Mouse (Mus musculus) lung, embryonic 14.5 days (tissue): ENCODE measurements at regions not wholly inside any gene's neighbourhood (a gene's known extent, or its start where the extent isn't known, plus 50 kb on each side); places are given as distances from the start of the nearest gene placed in this dataset.

Experiments used
- ATAC-seq: fragments of 200-750 bp; cut with Nextera tagmentation; 2 replicates; pipeline ENCODE4 v1.8.0; 2017; ENCODE audit warnings: mild to moderate bottlenecking, moderate TSS enrichment, moderate library complexity; ENCODE audit not compliant: insufficient read depth
- DNase-seq: peaks from one replicate; pipeline ENCODE4 v3.0.0-alpha.2; 2015
- H3K27ac ChIP-seq: fragments of 300-500 bp; sonication (generic); 2 replicates; pipeline ENCODE4 v1.5.1; 2014; ENCODE audit warnings: low read depth, mild to moderate bottlenecking, moderate library complexity
- H3K27me3 ChIP-seq: fragments of 300-500 bp; sonication (generic); 2 replicates; pipeline ENCODE4 v1.6.1; 2014; ENCODE audit warnings: low read length, control low read depth; ENCODE audit not compliant: insufficient read depth
- H3K36me3 ChIP-seq: fragments of 300-500 bp; sonication (generic); 2 replicates; pipeline ENCODE4 v1.6.1; 2014; ENCODE audit warnings: control low read depth; ENCODE audit not compliant: insufficient read depth
- H3K4me1 ChIP-seq: fragments of 300-500 bp; sonication (generic); 2 replicates; pipeline ENCODE4 v1.6.1; 2014; ENCODE audit warnings: antibody characterized with exemption, control low read depth; ENCODE audit not compliant: insufficient read depth
- H3K4me2 ChIP-seq: fragments of 300-500 bp; sonication (generic); 2 replicates; pipeline ENCODE4 v1.6.1; 2014; ENCODE audit warnings: mild to moderate bottlenecking
- H3K4me3 ChIP-seq: fragments of 300-500 bp; sonication (generic); 2 replicates; pipeline ENCODE4 v1.5.1; 2014; ENCODE audit warnings: low read depth, low read length
- H3K9ac ChIP-seq: fragments of 300-500 bp; sonication (generic); 2 replicates; pipeline ENCODE4 v1.6.1; 2014
- H3K9me3 ChIP-seq: fragments of 300-500 bp; sonication (generic); 2 replicates; pipeline ENCODE4 v1.6.1; 2016; ENCODE audit warnings: low read depth, low read length, control low read depth
- CTCF ChIP-seq: IDR thresholded peaks from 2 replicates; pipeline ENCODE4 v1.5.1; 2016; ENCODE audit warnings: antibody characterized with exemption, low read depth
- WGBS: fragments of 180-500 bp; shearing (Covaris S2); extraction: QIAGEN DNeasy Blood & Tissue Kit; methylation state at CpG from one replicate; pipeline ENCODE4 v1.1.7; 2014; 5-methylcytosine and 5-hydroxymethylcytosine counted together

DNA sequence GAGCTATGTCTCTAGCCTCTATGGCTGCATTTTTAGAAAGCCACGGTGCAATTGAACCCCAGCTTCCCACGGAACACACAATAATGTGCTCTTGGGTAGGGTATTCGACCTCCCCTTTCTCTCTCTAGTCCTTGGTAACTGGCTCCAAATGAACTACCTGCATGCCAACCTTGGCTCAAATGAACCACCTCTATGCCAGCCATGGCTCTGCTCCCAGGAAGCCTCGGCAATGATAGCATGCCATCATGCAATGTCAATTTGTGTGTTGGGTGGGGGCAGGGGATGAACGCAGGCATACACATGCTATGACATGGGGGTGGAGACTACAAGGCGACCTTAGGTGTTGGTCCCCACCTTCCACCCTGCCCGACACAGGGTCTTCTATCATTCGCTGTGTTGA, 170.5 kb upstream of the Gli2 start:
- Histone ChIP-seq H3K9ac (no peak overlapping the region), H3K4me3 (no peak overlapping the region), H3K27me3 (no peaks in the 10 kb centered on the region), H3K4me2 (no peak overlapping the region), H3K9me3 (no peaks in the 10 kb centered on the region), H3K4me1 (no peaks in the 10 kb centered on the region), H3K36me3 (no peaks in the 10 kb centered on the region), H3K27ac (no peak overlapping the region)
- no peak for TF ChIP-seq CTCF
- no peak for ATAC-seq
- DNase-seq = no peak
- 81% methylated on average over 8 of the region's 8 CpGs for WGBS

GRCm38 (mm10) chr1:119221901-119222300, 168.5 kb upstream of the Gli2 start:
- TF ChIP-seq CTCF = no peak
- no peak for DNase-seq
- Histone ChIP-seq H3K4me1 (no peaks in the 10 kb centered on the region), H3K4me2 (no peak overlapping the region), H3K9me3 (no peaks in the 10 kb centered on the region), H3K9ac (no peak overlapping the region), H3K27ac (no peak overlapping the region), H3K36me3 (no peaks in the 10 kb centered on the region), H3K27me3 (no peaks in the 10 kb centered on the region), H3K4me3 (no peak overlapping the region)
- no peak for ATAC-seq
- 82% methylated on average over 6 of the region's 6 CpGs for WGBS

DNA sequence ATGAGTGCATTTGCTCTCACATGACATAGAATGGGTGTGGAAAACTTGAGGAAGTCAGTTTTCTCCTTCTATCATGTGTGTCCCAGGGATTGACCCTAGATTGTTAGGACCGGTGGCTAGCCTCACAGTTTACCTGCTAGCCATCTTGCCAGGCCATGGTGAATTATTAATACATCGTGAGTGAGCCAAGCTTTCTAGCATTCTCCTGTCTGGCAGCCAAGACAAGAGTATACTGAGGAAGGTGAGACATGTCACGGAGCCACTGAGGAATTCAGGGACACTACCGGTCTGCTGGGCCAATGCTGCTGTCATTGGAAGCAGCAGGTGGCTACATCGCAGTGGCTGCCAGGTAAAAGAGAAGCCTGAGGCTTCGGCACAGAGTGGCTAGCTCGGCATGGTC, 167.6 kb upstream of the Gli2 start:
- 73% methylated on average over 7 of the region's 7 CpGs for WGBS
- H3K4me1 ChIP-seq = no peaks in the 10 kb centered on the region
- no peak overlapping the region for H3K27ac ChIP-seq
- no peak overlapping the region for H3K4me3 ChIP-seq
- no peaks in the 10 kb centered on the region for H3K9me3 ChIP-seq
- H3K4me2 ChIP-seq = no peak overlapping the region
- no peak overlapping the region for H3K9ac ChIP-seq
- H3K36me3 ChIP-seq = no peaks in the 10 kb centered on the region
- no peak for DNase-seq
- no peak for TF ChIP-seq CTCF
- no peak for ATAC-seq
- no peaks in the 10 kb centered on the region for H3K27me3 ChIP-seq

GRCm38 (mm10) chr1:119219817-119220216, 166.4 kb upstream of the Gli2 start:
- no peaks in the 10 kb centered on the region for H3K9me3 ChIP-seq
- no peak for TF ChIP-seq CTCF
- no peak overlapping the region for H3K9ac ChIP-seq
- no peaks in the 10 kb centered on the region for H3K36me3 ChIP-seq
- DNase-seq = peak; percentile 9
- no peak overlapping the region for H3K4me2 ChIP-seq
- WGBS = 57% methylated on average over 10 of the region's 10 CpGs
- no peak for ATAC-seq
- H3K4me3 ChIP-seq = no peak overlapping the region
- no peak overlapping the region for H3K27ac ChIP-seq
- no peaks in the 10 kb centered on the region for H3K4me1 ChIP-seq
- no peaks in the 10 kb centered on the region for H3K27me3 ChIP-seq

GRCm38 (mm10) chr1:119217387-119217786, 164.0 kb upstream of the Gli2 start:
- no peak overlapping the region for H3K4me3 ChIP-seq
- no peak for TF ChIP-seq CTCF
- H3K36me3 ChIP-seq = no peaks in the 10 kb centered on the region
- no peaks in the 10 kb centered on the region for H3K27me3 ChIP-seq
- no peak overlapping the region for H3K27ac ChIP-seq
- ATAC-seq = no peak
- no peak for DNase-seq
- no peaks in the 10 kb centered on the region for H3K4me1 ChIP-seq
- 23% methylated on average over 4 of the region's 4 CpGs for WGBS
- H3K9ac ChIP-seq = no peak overlapping the region
- no peak overlapping the region for H3K4me2 ChIP-seq
- no peaks in the 10 kb centered on the region for H3K9me3 ChIP-seq

DNA sequence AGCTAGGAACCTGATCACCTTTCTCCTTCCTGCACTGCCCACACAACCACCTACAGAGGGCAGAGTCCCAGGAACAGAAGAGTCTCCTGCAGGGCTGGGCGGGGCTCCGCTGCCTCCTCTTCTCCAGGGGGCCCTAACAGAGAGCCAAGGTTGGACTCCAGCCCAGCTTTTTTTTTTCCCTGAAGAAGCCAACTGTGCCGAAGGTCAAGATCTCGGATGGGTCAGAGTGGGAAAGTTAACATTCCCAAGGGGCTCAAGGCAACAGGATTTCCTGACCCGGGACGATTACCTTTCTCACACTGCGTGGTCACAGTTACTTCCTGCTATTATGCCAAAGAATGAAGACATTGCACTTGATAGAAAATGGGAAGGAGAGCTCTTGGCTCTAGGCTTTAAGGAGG, 156.2 kb upstream of the Gli2 start:
- DNase-seq (peak; percentile 68), ATAC-seq (peak; percentile 41; the same call in 1 of the 2 replicates)
- no peak overlapping the region for H3K9ac ChIP-seq
- H3K4me1 ChIP-seq = no peaks in the 10 kb centered on the region
- no peak overlapping the region for H3K4me3 ChIP-seq
- H3K27ac ChIP-seq = no peak overlapping the region
- no peak overlapping the region for H3K4me2 ChIP-seq
- no peaks in the 10 kb centered on the region for H3K36me3 ChIP-seq
- WGBS = 37% methylated on average over 7 of the region's 7 CpGs
- H3K9me3 ChIP-seq = no peaks in the 10 kb centered on the region
- TF ChIP-seq CTCF = peak; percentile 38
- H3K27me3 ChIP-seq = no peaks in the 10 kb centered on the region

DNA sequence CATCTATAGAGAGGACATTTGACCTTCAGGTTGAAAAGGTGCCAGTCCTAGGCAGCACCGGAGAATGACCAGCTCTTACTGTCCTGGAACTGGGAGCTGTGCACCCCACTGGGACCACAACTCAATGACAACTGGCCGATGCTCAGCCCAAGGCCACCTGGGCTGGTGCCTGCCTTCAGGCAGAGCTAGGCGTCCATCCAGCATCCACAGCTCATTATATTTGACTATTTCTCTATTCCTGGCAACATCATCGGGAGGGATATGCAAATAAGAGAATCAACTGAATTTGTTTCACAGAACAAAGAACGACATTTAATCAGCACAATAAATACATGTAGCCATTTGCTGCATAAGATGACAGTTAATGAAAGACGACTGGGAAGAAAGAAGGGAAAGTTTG, 149.0 kb upstream of the Gli2 start:
- no peak overlapping the region for H3K4me3 ChIP-seq
- no peaks in the 10 kb centered on the region for H3K27me3 ChIP-seq
- 72% methylated on average over 6 of the region's 6 CpGs for WGBS
- TF ChIP-seq CTCF = no peak
- H3K27ac ChIP-seq = no peak overlapping the region
- H3K9me3 ChIP-seq = no peaks in the 10 kb centered on the region
- no peaks in the 10 kb centered on the region for H3K4me1 ChIP-seq
- H3K9ac ChIP-seq = no peak overlapping the region
- H3K36me3 ChIP-seq = no peaks in the 10 kb centered on the region
- DNase-seq = no peak
- no peak overlapping the region for H3K4me2 ChIP-seq
- no peak for ATAC-seq

DNA sequence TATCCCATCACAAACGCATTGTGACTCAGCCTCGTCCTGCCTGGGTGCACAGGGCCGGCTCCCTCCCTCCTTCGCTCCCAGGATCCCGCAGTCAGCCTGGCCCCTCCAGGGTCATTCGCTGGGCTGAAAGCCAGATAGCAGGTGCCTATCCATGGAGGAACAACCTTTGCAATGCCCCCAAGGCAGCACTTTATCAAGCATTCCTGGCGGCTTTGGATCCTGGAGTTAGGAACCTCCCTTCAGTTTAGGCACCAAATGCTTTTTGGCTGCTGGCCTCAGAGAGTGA, 143.9 kb upstream of the Gli2 start:
- Histone ChIP-seq H3K27me3 (no peaks in the 10 kb centered on the region), H3K9me3 (no peaks in the 10 kb centered on the region), H3K4me2 (no peak overlapping the region), H3K4me1 (no peaks in the 10 kb centered on the region), H3K27ac (no peak overlapping the region), H3K36me3 (no peaks in the 10 kb centered on the region), H3K4me3 (no peak overlapping the region), H3K9ac (no peak overlapping the region)
- DNase-seq = peak; percentile 11
- no peak for ATAC-seq
- WGBS = 46% methylated on average over 7 of the region's 7 CpGs
- no peak for TF ChIP-seq CTCF
